Mouse (Mus musculus) kidney, adult 2 months (tissue): ENCODE results near the gene Pop4.

Source experiments
- CTCF ChIP-seq: fragments of 200-500 bp; conservative IDR thresholded peaks from 2 replicates; pipeline ENCODE4 v1.5.1; 2011; ENCODE audit warnings: low read depth, mild to moderate bottlenecking, control low read depth, low read length, moderate library complexity, mixed read lengths; ENCODE audit not compliant: insufficient read depth, insufficient read length
- POLR2A ChIP-seq: fragments of 200-500 bp; IDR thresholded peaks from one replicate; pipeline ENCODE4 v1.6.1; 2011; ENCODE audit warnings: low read depth, low read length, control low read depth

- TF ChIP-seq CTCF (no peak), POLR2A (no peak)
These were observed 46.5 kb downstream of the Pop4 start for GRCm38 (mm10) chr7:38224577-38225369.
